Mouse (Mus musculus): ENCODE measurements around the gene Col1a2. TPM values are rescaled to one million over a fixed set of nuclear protein-coding genes. Genes with fewer than 3 reads are reported as not detected.

Gene Col1a2
- total RNA-seq, 1 experiment from 2014 or later: 1.7 TPM

DNA sequence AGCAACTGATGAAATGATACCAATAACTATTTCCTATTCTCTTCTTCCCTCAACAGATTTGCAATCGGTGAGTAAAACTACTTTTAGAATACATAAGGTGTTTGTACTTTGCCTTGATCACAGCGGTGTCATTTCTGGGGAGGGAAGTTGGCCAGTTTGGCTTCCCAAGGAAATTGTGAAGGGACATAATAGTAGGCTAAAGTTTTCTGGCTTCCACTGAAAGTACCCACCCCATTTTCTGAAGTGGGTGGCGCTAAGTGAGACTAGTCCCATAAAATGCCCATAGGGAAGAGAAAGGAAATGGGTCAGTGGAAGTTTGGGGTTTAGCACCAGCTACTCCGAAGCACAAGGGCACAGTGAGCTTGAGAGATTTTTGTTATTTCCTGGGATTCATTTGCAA lies 3.7 kb downstream of the Col1a2 start:
- ATAC-seq (replicated peaks; ENCODE audit: insufficient number of reproducible peaks, low FRiP score, low TSS enrichment, poor library complexity, severe bottlenecking): no peak

DNA sequence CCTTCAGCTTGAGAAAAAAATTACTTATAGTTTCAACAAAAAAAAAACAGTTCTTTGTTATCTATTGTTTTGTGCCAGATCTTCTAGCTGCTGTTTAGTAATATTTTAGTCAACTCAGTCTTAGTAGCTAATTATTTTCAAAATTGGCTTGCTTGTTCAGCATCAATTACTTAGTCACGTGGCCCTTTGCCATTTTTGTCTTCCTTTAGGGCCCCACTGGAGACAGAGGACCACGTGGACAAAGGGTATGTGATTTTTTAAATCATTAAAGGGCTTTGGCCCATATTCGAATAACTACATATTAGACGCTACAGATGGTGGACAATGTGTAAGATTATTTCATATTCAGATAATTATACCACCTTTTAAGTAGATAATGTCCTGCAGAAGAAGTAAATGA lies 4.8 kb downstream of the Col1a2 start:
- no peak for ATAC-seq (replicated peaks; ENCODE audit: insufficient number of reproducible peaks, low FRiP score, low TSS enrichment, poor library complexity, severe bottlenecking)

DNA sequence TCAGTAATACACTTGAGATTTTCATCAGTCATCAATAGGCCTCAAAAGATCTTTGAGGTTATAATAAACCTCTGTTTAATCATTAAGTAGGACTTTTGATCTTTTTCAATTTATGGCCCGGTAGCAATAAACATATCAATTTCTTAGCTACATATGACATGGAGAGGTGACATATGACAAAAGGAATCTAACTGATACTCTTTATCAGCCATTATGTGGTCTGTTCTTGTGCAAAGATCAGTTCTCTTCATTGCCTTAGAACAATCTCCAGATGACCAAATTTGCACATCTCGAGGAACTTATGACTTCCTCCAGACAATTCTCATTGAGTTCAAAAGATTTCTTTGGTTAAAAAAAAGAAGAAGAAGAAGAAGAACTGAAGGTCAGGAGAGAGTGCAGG lies 10.1 kb downstream of the Col1a2 start:
- ATAC-seq (replicated peaks; ENCODE audit: insufficient number of reproducible peaks, low FRiP score, low TSS enrichment, poor library complexity, severe bottlenecking): no peak

DNA sequence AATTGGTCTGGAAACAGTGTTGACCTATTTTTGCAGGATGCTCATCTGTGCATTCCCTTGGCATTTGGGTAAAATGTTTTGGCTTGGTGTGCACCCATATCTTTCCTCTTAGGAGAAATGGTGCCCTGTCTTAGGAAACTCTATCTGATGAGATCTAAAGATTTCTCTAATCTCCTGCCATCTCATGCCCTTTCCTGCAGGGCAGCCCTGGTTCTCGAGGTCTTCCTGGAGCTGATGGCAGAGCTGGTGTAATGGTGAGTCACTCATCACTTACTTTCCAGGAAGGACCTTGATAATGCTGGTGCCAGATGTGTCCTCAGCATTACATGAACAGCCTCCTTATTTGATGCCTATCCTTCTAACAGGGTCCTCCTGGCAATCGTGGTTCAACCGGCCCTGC lies 16.4 kb downstream of the Col1a2 start:
- no peak for ATAC-seq (replicated peaks; ENCODE audit: insufficient number of reproducible peaks, low FRiP score, low TSS enrichment, poor library complexity, severe bottlenecking)

DNA sequence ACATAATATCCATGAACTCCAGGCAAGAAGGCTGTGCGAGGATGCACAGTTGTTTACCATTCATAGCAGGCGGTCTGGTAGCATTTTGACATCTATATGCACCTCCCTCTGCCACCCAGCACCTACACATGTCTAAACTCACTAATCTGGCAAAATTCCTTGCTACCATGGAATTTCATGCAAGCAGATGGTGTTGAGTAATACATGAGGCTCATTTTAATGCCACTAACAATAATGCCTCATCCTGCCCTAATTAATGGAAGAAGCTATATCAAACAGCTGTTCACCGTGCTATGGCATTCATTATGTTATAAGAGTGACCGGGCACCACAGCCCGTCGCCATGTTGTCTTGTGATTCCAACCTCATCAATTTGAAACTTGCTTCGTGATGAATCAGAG lies 23.8 kb downstream of the Col1a2 start:
- ATAC-seq (replicated peaks; ENCODE audit: insufficient number of reproducible peaks, low FRiP score, low TSS enrichment, poor library complexity, severe bottlenecking): no peak

DNA sequence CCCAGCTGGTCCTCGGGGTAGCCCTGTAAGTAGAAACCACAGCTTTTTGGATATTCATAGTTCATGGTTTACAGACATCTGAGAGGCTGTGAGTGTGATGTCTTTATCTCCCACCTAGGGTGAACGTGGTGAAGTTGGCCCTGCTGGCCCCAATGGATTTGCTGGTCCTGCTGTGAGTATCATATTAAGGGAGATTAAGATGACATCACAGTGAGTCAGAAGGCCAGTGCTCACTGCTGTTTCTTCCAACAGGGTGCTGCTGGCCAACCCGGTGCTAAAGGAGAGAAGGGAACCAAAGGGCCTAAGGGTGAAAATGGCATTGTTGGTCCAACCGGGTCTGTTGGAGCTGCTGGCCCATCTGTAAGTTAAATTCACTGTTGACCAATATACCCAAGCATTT lies 26.4 kb downstream of the Col1a2 start:
- ATAC-seq (replicated peaks; ENCODE audit: insufficient number of reproducible peaks, low FRiP score, low TSS enrichment, poor library complexity, severe bottlenecking): no peak

DNA sequence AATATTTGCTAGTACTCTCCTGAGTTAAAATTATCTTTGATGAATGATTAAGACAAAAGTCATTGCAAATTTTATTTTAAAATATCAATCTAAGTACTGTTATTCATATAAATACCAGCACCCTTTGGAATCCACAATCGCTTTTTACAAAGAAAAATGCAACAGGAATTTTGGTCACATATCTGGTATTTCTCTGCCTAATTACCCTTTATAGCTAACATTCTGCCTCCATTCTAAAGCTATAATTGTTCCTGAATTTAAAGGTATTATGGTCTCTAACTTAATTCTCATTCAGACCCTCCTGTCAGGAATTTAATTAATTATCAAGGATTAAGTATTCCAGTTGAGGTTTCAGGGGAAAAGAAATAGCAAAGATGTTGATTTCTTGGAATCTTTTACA lies 28.3 kb downstream of the Col1a2 start:
- no peak for ATAC-seq (replicated peaks; ENCODE audit: insufficient number of reproducible peaks, low FRiP score, low TSS enrichment, poor library complexity, severe bottlenecking)

DNA sequence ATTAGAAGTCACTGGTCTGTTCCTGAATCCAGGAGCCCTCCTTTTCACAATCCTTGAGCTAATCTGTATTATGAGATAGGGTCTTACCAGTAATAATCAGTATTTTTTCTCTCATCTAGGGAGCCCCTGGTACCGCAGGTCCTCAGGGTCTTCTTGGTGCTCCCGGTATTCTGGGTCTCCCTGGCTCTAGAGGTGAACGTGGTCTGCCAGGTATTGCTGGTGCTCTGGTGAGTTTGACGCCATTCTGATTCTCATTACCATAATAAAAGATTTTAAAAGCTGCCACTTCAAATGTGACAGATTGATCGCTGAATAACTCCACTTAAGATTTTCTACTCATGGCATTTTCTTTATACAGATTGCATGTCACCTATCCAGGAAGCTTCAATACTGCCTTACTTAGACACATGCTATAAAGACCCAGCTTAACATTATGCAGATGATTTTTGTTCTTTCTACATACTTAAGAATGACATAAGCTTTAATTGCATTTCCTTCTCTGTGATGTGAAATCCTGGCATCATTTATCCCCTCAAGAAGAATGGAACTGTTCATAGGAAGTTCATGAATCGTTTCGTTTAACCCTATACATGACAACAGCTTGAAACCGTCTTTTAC lies 30.0 kb downstream of the Col1a2 start:
- no peak for ATAC-seq (replicated peaks; ENCODE audit: insufficient number of reproducible peaks, low FRiP score, low TSS enrichment, poor library complexity, severe bottlenecking)

DNA sequence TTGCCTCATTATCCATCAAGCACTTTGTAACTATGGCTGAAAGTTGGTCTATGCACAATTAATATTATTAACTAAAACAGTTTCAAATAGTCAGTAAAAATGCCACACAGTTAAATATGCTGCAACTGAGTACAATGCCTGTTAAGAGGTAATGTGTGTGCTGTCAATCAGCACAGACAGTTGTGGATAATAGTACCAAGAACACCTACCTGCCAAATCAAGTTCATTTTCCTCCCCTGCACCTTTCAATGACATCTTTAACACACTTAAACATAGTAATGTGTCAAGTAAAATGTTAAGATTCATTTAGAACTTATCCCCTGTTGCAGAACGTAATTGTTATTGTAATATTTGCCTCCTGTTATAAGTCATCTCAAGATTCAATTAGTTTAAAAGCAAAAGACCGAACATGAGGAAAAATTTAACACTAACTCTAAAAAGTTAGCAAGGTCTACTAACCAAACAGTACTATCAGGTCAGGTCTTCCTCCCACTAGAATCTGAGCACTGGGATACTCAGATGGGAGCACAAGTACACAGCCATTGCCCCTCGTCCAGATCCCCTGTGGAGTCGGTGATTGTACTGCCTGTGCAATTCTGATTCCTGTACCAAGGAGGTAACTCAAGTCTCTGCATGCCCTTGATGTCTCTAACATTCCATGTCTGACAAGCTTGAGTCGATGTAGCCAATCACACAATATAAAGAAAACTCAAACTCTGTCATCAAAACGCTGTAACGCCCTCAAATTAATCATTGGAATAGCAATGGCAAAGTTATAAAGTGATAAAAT lies 37.5 kb downstream of the Col1a2 start:
- ATAC-seq (replicated peaks; ENCODE audit: insufficient number of reproducible peaks, low FRiP score, low TSS enrichment, poor library complexity, severe bottlenecking): no peak

DNA sequence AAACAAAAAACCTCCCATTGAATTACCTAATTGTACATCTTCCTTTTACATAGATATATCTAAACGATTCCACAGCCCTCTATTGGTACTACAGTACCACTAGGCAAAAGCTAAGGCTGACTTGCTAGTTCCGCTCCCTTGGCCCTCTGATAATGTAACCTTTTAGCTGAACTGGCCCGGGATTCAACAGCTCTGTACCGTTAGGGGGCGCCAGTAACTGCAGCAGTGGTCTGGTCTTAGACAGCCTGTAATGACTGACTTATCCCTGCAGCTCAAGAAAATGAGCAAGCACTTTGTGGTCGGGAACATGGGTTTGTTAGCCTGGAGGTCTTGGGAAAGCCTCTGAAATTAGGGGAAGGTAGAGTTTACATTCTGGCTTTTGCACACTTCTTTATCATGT lies 39.9 kb downstream of the Col1a2 start:
- ATAC-seq (replicated peaks; ENCODE audit: insufficient number of reproducible peaks, low FRiP score, low TSS enrichment, poor library complexity, severe bottlenecking): no peak

DNA sequence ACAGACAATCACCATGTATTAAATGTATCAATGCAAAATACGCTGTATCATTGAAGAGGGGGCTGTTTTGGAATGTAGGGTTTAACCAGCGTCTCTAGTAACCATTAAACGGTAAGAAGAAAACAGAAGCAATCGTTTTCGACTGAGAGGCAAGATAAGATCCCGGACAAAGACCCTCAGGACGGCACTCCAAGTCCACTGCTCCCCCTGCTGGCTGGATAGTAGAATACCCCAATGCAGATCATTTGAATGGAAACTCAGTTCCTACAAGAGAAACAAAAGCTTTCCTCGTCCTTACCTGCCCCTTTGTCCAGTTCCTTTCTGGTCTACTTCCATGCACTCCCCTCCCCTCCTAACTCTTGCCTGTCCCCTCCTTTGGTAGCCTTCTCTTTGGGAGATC lies 41.1 kb downstream of the Col1a2 start:
- ATAC-seq (replicated peaks; ENCODE audit: insufficient number of reproducible peaks, low FRiP score, low TSS enrichment, poor library complexity, severe bottlenecking): no peak

DNA sequence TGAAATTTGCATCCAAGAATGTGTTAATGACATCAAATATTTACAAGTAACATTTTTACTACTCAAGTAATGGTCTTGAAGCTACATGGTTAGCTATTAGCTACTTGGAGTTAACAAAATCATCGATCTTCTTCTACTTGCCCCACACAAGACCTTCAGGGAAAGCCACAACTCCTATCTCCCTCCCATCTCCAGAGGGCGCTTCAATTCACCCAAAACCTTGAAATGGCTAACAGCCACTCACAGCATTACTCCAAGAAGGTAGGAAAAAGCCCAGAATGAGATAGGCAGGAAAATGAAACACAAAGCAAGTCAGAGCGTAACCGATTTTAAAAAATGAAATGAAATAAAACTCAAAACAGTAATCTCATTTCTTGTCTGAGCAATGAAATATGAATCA lies 44.3 kb downstream of the Col1a2 start:
- ATAC-seq (replicated peaks; ENCODE audit: insufficient number of reproducible peaks, low FRiP score, low TSS enrichment, poor library complexity, severe bottlenecking): no peak

DNA sequence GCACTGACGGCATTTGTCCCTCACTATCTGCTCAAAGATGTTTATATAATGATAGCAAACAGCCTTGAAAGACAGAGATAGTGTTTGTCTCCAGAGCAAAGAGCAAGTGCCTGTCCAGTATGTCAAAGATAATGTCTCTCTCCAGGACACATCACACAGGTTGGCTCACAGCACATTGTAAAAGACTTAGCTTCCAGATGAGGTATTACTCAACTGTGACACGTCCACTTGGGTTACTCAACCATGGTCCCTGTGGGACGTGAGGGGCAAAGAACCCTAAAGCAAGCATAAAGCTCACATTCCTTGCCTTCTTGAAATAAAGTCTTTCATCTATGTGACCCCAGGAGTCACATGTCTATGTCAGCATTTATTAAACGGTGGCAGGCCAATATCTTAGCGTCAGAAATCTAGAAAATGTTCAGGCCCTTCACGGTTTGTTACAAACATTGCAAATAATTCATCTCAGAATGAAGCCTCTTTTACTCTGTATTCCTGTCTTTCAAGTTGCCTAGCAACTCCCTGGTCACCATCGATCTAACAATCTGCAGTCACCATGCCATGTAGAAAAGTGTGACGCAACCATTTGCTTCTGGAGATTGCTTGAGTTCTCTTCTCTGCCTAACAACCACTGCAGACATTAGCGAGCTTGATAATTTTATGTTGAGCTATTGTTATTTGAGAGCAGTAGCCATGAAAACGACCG lies 45.4 kb downstream of the Col1a2 start:
- no peak for ATAC-seq (replicated peaks; ENCODE audit: insufficient number of reproducible peaks, low FRiP score, low TSS enrichment, poor library complexity, severe bottlenecking)

DNA sequence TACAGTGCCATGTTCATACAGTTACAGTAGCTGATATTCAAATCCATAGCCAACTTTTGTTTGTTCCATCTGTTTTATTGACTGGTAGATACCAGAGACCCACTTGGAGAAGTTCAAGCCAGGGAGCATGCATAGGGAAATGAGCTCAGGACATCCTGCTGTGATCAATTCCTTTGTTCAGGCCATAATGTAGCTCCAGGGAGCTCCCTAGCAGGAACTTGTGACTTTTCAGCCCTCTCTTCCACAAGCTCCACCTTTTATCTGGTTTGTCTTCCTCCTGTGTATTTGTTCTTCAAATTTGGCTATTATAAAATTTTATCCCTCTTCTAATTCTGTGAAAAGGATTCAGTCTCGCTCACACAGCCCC lies 45.9 kb downstream of the Col1a2 start:
- ATAC-seq (replicated peaks; ENCODE audit: insufficient number of reproducible peaks, low FRiP score, low TSS enrichment, poor library complexity, severe bottlenecking): no peak

DNA sequence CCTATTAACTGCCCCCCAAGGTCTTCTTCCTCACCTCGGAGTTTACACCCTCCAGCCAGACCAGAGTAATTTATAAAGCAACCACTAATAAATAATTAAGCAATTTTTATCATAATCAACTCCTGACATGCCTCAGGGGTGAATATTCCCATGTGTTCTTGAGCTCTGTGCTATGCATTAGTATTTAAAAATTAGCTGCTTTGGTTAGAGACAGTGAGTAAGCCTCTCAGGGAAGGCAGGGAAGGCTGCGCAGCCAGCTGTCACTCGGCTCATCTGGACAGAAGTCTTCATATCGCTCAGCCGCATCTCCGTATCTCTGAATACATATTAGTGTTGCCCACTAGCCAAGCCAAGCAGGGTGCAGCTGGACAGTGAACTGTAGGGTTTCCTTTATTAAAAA lies 50.8 kb downstream of the Col1a2 start:
- ATAC-seq (replicated peaks; ENCODE audit: insufficient number of reproducible peaks, low FRiP score, low TSS enrichment, poor library complexity, severe bottlenecking): no peak

DNA sequence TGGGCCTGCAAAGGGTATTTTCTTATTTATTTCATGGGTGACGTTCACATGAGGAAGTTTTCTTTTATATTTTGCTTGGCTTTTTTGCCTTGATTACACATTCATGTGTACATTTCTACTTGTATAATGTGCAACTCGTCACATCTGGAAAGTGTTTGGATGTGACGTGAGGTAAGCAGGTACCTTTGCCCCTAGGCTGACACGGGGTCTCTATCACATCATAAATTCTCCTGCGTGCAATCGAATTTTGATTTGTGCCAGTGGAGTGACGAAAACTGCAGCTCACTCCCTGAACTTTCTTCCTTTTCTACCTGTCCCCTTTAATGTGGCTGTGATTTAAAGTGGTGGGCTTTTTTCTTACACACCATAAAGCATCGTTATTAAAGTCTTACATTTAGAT lies 52.5 kb downstream of the Col1a2 start:
- no peak for ATAC-seq (replicated peaks; ENCODE audit: insufficient number of reproducible peaks, low FRiP score, low TSS enrichment, poor library complexity, severe bottlenecking)

DNA sequence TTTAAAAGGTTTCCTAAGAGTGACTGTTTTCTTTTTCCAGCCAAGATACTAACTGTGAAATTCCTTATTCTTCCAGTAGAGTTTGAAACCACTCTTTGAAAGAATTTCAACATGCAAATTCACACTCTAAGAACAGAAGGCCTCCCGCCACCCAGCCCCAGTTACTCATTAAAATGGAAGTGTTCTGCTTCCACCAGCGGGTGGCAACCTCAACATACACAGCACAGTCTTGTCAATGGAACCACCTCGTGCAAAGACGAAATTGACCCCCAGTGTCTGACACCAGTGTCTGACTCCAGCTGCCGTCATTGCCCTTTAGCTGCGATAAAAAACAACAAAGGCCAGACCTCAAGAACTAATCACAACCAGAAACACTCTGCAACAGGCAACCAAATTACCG lies 53.1 kb downstream of the Col1a2 start:
- ATAC-seq (replicated peaks; ENCODE audit: insufficient number of reproducible peaks, low FRiP score, low TSS enrichment, poor library complexity, severe bottlenecking): no peak

DNA sequence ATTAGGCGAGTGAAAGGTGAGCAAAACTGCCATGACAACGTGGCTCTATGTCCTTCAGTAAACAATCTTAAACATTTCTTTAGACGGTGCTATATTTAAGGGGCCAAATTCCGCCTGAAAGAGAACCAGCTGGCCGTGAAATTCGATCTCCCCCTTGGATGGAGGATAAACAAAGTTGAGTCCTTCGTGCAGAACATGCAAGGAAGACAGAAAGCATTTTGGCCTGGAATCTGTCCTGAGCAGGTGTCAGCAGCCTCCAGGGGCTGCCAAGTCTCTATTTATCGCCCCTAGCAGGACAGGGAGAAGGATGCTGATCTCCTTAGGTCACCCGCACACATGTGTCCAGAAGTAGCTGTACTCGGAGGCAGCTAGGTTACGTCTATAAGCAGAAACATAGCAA lies 56.5 kb downstream of the Col1a2 start:
- ATAC-seq (replicated peaks; ENCODE audit: insufficient number of reproducible peaks, low FRiP score, low TSS enrichment, poor library complexity, severe bottlenecking): no peak

DNA sequence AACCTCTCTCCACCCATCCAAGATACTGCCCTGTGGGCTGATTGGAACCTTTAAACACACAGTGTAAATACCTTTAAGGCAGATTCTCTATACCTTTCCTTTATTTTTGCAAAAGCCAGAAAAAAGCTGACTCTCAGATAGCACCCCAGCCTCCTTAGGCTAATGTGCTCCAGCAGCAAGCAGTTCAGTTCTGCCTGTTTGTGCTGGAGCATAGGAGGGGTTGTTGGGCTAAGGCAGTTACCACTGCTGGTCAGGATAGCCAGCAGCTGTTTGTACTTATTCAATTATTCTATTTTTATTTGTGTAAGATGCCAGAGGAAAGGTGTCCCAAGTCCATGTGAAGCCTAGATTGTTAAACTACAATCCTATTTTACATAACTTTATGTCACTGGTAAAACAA lies 57.0 kb downstream of the Col1a2 start:
- ATAC-seq (replicated peaks; ENCODE audit: insufficient number of reproducible peaks, low FRiP score, low TSS enrichment, poor library complexity, severe bottlenecking): no peak

DNA sequence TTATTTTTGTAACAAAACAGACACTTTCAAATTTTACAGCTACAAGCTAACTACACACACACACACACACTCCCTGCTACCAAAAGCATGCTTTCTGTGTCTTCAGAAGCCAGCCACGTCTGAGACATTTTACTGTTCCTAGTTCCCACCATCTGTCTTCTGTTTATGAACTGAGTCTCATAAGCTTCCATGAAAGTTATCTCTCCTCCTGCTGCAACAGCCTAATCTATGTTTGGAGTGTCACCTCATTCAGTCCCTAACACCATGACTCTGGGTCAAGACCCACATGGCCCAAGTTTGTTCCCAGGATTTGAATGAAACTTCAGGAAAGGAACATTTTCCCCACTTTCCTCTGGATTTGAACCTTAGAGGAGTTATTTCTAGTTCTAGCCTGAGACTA lies 57.8 kb downstream of the Col1a2 start:
- ATAC-seq (replicated peaks; ENCODE audit: insufficient number of reproducible peaks, low FRiP score, low TSS enrichment, poor library complexity, severe bottlenecking): no peak

Data from monocyte, adult 5-6 weeks (primary cell).